Mouse (Mus musculus): ENCODE measurements around the gene Wwox. TPM values are rescaled to one million over a fixed set of nuclear protein-coding genes. Genes with fewer than 3 reads are reported as not detected.
A peak's percentile ranks its signal among the peaks of the same experiment; 100 is the strongest.

The Wwox gene
- total and polyA plus RNA-seq, 3 experiments = 7.6 to 61.8 (median 12.2) TPM

- H3K79me2 ChIP-seq (ENCODE audit: control insufficient read depth, insufficient read depth, low read length, poor library complexity) = no peaks in the 10 kb centered on the region
- H3K4me3 ChIP-seq (ENCODE audit: control insufficient read depth in 1 of 2, insufficient read depth in 1 of 2, low read depth in 2 of 2, low read length in 2 of 2) = no peak overlapping the region
- H3K27ac ChIP-seq (ENCODE audit: control insufficient read depth, low read depth, low read length) = no peak overlapping the region
- no peaks in the 10 kb centered on the region for H3K36me3 ChIP-seq (ENCODE audit: control insufficient read depth in 1 of 2, insufficient read depth in 2 of 2, low read length in 2 of 2)
- H3K9ac ChIP-seq (ENCODE audit: control insufficient read depth, low read depth, low read length, poor library complexity, severe bottlenecking) = no peak overlapping the region
- no peaks in the 10 kb centered on the region for H3K9me3 ChIP-seq (replicated peaks; ENCODE audit: insufficient read depth, low read length)
- no peaks in the 10 kb centered on the region for H3K27me3 ChIP-seq (ENCODE audit: control insufficient read depth in 1 of 2, insufficient read depth in 2 of 2, low read length in 2 of 2)
- DNase-seq (ENCODE audit: low read depth, low spot score) = no peak
- TF ChIP-seq POLR2AphosphoS5 (IDR thresholded peaks at IDR 0.05; ENCODE audit: borderline replicate concordance, low read depth, low read length) (no peak), SIN3A (IDR thresholded peaks at IDR 0.05; ENCODE audit: low read length) (no peak)
- H3K4me1 ChIP-seq (ENCODE audit: control insufficient read depth in 1 of 2, insufficient read depth in 2 of 2, low read length in 2 of 2) = no peaks in the 10 kb centered on the region
Measured at GRCm38 (mm10) chr8:114877234-114877633, 437.8 kb downstream of the Wwox start.

- no peaks in the 10 kb centered on the region for H3K4me1 ChIP-seq (ENCODE audit: control insufficient read depth in 1 of 2, insufficient read depth in 2 of 2, low read length in 2 of 2)
- TF ChIP-seq CHD2 (IDR thresholded peaks at IDR 0.05; ENCODE audit: low read length) (no peak), GABPA (IDR thresholded peaks at IDR 0.05; ENCODE audit: low read depth, low read length) (no peak), RCOR1 (IDR thresholded peaks at IDR 0.05; ENCODE audit: low read depth, low read length) (no peak), MYB (IDR thresholded peaks at IDR 0.05; ENCODE audit: low read depth, low read length) (no peak), MAFK (IDR thresholded peaks at IDR 0.05; ENCODE audit: borderline replicate concordance, low read depth, low read length) (no peak), MYC (IDR thresholded peaks at IDR 0.05; ENCODE audit: low read depth, low read length) (no peak), JUND (IDR thresholded peaks at IDR 0.05; ENCODE audit: low read depth, low read length) (no peak), CTCF (IDR thresholded peaks at IDR 0.05 in 2 of 3, conservative IDR thresholded peaks at IDR 0.05 in 1 of 3; ENCODE audit: control insufficient read depth in 1 of 3, insufficient read depth in 1 of 3, low read depth in 2 of 3, low read length in 3 of 3, poor library complexity in 1 of 3, severe bottlenecking in 1 of 3) (no peak), SIN3A (IDR thresholded peaks at IDR 0.05; ENCODE audit: low read length) (no peak), NRF1 (IDR thresholded peaks at IDR 0.05; ENCODE audit: insufficient read depth, low read depth, low read length, poor library complexity, severe bottlenecking) (no peak), MEF2A (IDR thresholded peaks at IDR 0.05; ENCODE audit: extremely low read depth, insufficient replicate concordance, low read depth, low read length, poor library complexity, severe bottlenecking) (no peak), HCFC1 (IDR thresholded peaks at IDR 0.05; ENCODE audit: low read depth, low read length) (no peak), ZMIZ1 (IDR thresholded peaks at IDR 0.05; ENCODE audit: low read depth, low read length) (no peak), ZNF384 (IDR thresholded peaks at IDR 0.05; ENCODE audit: low read depth, low read length) (no peak), POLR2A (IDR thresholded peaks at IDR 0.05; ENCODE audit: control insufficient read depth in 1 of 2, insufficient read depth in 1 of 2, low read depth in 1 of 2, low read length in 2 of 2, poor library complexity in 1 of 2) (no peak)
Measured at GRCm38 (mm10) chr8:114878449-114879276, 439.2 kb downstream of the Wwox start.

More at GRCm38 (mm10) chr8:114878449-114879276, 439.2 kb downstream of the Wwox start:
- H3K36me3 ChIP-seq (ENCODE audit: control insufficient read depth in 1 of 2, insufficient read depth in 2 of 2, low read length in 2 of 2) = no peaks in the 10 kb centered on the region
- H3K4me3 ChIP-seq (ENCODE audit: control insufficient read depth in 1 of 2, insufficient read depth in 1 of 2, low read depth in 2 of 2, low read length in 2 of 2) = no peak overlapping the region
- H3K27me3 ChIP-seq (ENCODE audit: control insufficient read depth in 1 of 2, insufficient read depth in 2 of 2, low read length in 2 of 2) = no peaks in the 10 kb centered on the region
- H3K79me2 ChIP-seq (ENCODE audit: control insufficient read depth, insufficient read depth, low read length, poor library complexity) = no peaks in the 10 kb centered on the region
- H3K9ac ChIP-seq (ENCODE audit: control insufficient read depth, low read depth, low read length, poor library complexity, severe bottlenecking) = no peak overlapping the region
- no peak overlapping the region for H3K27ac ChIP-seq (ENCODE audit: control insufficient read depth, low read depth, low read length)
- DNase-seq (ENCODE audit: low read depth, low spot score) = peak; percentile 9
- no peaks in the 10 kb centered on the region for H3K9me3 ChIP-seq (replicated peaks; ENCODE audit: insufficient read depth, low read length)
